Mouse (Mus musculus): Measurements from ENCODE around the gene Tubb4b.

DNA sequence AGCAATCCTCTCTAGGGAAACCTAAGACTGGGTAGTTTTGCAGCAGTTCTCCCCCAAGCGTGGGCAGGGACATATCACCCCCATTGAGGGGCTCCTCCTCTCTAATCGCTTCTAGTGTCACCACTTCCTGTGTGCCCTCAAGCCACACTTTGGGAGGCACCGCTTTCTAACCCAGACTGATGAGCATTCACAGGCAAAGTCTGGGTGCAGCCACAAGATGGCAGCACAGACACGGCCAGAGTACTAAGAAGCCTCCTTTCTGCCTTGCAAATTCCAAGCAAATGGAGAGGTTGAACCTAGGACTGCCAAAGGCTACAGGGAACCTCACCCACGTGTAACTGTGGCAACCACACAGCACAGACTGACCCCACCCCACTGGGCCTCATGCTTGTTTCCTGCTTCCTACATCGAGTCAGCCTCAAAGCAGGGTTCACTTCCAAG is 31.2 kb downstream of the Tubb4b start:
- peak; percentile 73 to 98 for TF ChIP-seq CTCF (conservative IDR thresholded peaks at IDR 0.05 in 1 of 2, IDR thresholded peaks at IDR 0.05 in 1 of 2; ENCODE audit: low read depth in 2 of 2, low read length in 2 of 2)
- TF ChIP-seq MEF2A (IDR thresholded peaks at IDR 0.05; ENCODE audit: borderline replicate concordance, low read depth, low read length) = peak; percentile 50; the same call in 1 of the 2 replicates
- no peak for TF ChIP-seq POLR2AphosphoS2 (IDR thresholded peaks at IDR 0.05; ENCODE audit: low read depth, low read length)
- TF ChIP-seq GABPA (IDR thresholded peaks at IDR 0.05; ENCODE audit: insufficient replicate concordance, low read depth, low read length) = no peak
- TF ChIP-seq UBTF (IDR thresholded peaks at IDR 0.05; ENCODE audit: low read depth, low read length) = no peak
- no peak for TF ChIP-seq EP300 (IDR thresholded peaks at IDR 0.05; ENCODE audit: low read length)
- no peak for TF ChIP-seq CHD1 (IDR thresholded peaks at IDR 0.05; ENCODE audit: low read depth, low read length)
- TF ChIP-seq POLR2A (IDR thresholded peaks at IDR 0.05; ENCODE audit: low read depth, low read length) = peak; percentile 56; the same call in 1 of the 2 replicates
- TF ChIP-seq ZC3H11A (IDR thresholded peaks at IDR 0.05; ENCODE audit: low read depth, low read length) = peak; percentile 24; the same call in 1 of the 2 replicates

Data from CH12.LX (cell line).